Mouse (Mus musculus) CH12.LX (cell line): ENCODE results near the gene Gm37240.

Experiments
- CTCF ChIP-seq, 2 experiments: IDR thresholded peaks in 1 of 2; conservative IDR thresholded peaks in 1 of 2; 2 replicates each; pipeline ENCODE4 v1.5.1; 2011 to 2012; ENCODE audit warnings: low read depth in 2 of 2, low read length in 2 of 2, improper control_type of control experiment in 1 of 2, inconsistent platforms in 1 of 2, mild to moderate bottlenecking in 1 of 2, moderate library complexity in 1 of 2
- HCFC1 ChIP-seq: IDR thresholded peaks from 2 replicates; pipeline ENCODE4 v1.6.1; 2012; ENCODE audit warnings: low read depth, mild to moderate bottlenecking, inconsistent platforms, low read length, improper control_type of control experiment

- TF ChIP-seq HCFC1 = no peak
- TF ChIP-seq CTCF (conservative IDR thresholded peaks at IDR 0.05 in 1 of 2, IDR thresholded peaks at IDR 0.05 in 1 of 2; ENCODE audit: low read depth in 2 of 2, low read length in 2 of 2) = no peak
Observed at GRCm38 (mm10) chr3:84581696-84582022, 1305.7 kb downstream of the Gm37240 start.
